Mouse (Mus musculus) testis, adult 2 months (tissue): Measurements from ENCODE around the gene Wdr20rt. TPM values are rescaled to one million over a fixed set of nuclear protein-coding genes. Genes with fewer than 3 reads are reported as not detected.

Source experiments
- H3K27ac ChIP-seq: fragments of 200-500 bp; 2 replicates; pipeline ENCODE4 v1.5.1; 2012; ENCODE audit warnings: low read depth, low read length; ENCODE audit not compliant: control insufficient read depth, insufficient read depth
- H3K27me3 ChIP-seq: fragments of 200-500 bp; 2 replicates; pipeline ENCODE4 v1.6.1; 2012; ENCODE audit warnings: mild to moderate bottlenecking, low read length, moderate library complexity; ENCODE audit not compliant: control insufficient read depth, insufficient read depth
- H3K36me3 ChIP-seq: fragments of 200-500 bp; 2 replicates; pipeline ENCODE4 v1.6.1; 2012; ENCODE audit warnings: mild to moderate bottlenecking, low read length; ENCODE audit not compliant: control insufficient read depth, insufficient read depth
- H3K4me1 ChIP-seq: fragments of 200-500 bp; 2 replicates; pipeline ENCODE4 v1.6.1; 2012; ENCODE audit warnings: low read length; ENCODE audit not compliant: control insufficient read depth, insufficient read depth
- H3K4me3 ChIP-seq: fragments of 200-500 bp; 2 replicates; pipeline ENCODE4 v1.5.1; 2012; ENCODE audit warnings: low read depth, mild to moderate bottlenecking, low read length, moderate library complexity, mixed read lengths; ENCODE audit not compliant: control insufficient read depth
- CTCF ChIP-seq: fragments of 200-500 bp; IDR thresholded peaks from 2 replicates; pipeline ENCODE4 v1.5.1; 2012; ENCODE audit warnings: low read depth, mild to moderate bottlenecking, inconsistent platforms, low read length, moderate library complexity; ENCODE audit not compliant: control insufficient read depth, insufficient read depth, insufficient replicate concordance
- POLR2A ChIP-seq: fragments of 200-500 bp; IDR thresholded peaks from 2 replicates; pipeline ENCODE4 v1.6.1; 2012; ENCODE audit warnings: low read depth, mild to moderate bottlenecking, inconsistent platforms, low read length, moderate library complexity; ENCODE audit not compliant: control insufficient read depth
- polyA plus RNA-seq: library from polyadenylated mRNA; depleted of rRNA; stranded (reverse); fragments of >200 nt; gene quantifications from 2 replicates; pipeline ENCODE4 v1.2.3, GENCODE M21; 2012; rRNA removed

The Wdr20rt gene
- polyA plus RNA-seq, 1 experiment, result 68.1 TPM

- no peak overlapping the region for H3K4me3 ChIP-seq
- no peaks in the 10 kb centered on the region for H3K27me3 ChIP-seq
- H3K36me3 ChIP-seq, result no peaks in the 10 kb centered on the region
- H3K4me1 ChIP-seq, result no peaks in the 10 kb centered on the region
- TF ChIP-seq CTCF (no peak), POLR2A (no peak)
- H3K27ac ChIP-seq, result 0 out of 2 replicates have a peak overlapping the region, but pooled peaks have one; percentile 13
Measured at GRCm38 (mm10) chr12:65259139-65260111, 34.1 kb downstream of the Wdr20rt start.

DNA sequence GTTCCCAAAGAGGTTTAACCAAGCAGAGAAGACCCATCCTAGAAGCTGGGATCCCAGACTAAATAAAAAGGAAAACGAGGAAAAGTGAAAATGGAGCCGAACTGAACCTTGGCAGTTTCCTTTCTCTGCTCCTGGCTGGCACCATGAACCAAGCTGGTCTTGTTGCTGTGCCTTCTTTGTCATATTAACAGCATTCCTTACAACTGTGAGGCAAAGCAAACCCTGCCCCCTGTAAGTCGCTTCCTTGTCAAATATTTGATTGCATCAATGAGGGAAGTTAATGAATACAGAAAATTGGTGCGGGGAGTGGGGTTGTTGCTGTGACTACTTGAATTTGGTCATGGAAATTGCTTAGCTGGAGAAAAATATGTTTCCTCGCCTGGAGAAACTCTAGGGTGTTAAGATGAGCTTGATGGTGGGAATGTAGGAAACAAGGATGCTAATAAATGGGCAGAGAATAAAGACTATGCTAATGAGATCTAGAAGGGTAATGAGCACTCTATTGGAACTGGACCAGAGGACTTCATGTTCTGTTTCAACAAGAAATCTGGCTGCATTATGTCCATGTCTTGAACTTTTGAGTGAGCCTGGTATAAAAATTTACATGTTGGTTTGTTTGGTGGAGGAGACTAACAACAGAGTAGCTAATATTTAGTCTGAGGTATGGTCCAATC is 43.1 kb downstream of the Wdr20rt start:
- no peaks in the 10 kb centered on the region for H3K4me1 ChIP-seq

DNA sequence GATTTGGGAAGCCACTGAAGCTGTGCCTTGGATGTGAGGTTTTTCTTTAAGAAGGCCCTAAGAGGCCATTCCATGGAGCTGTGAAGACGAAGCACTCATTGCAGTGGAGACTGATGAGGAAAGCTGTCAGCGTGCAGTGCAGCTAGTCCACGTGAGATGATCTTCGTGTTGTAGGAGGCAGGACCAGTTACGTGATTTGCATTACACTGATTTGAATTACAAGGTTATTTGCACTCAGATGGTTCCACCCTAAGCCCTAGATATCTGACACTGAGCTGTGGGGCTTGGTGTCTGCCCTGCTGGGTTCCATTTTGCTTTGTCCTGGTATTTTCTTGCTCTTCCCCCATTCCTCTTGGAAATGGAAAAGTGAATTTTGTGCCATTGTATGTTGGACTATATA is 44.1 kb downstream of the Wdr20rt start:
- H3K4me1 ChIP-seq, result no peaks in the 10 kb centered on the region

More for the DNA sequence above, 43.1 kb downstream of the Wdr20rt start:
- TF ChIP-seq POLR2A (no peak), CTCF (no peak)
- Histone ChIP-seq H3K27ac (no peak overlapping the region), H3K4me3 (no peak overlapping the region), H3K36me3 (no peaks in the 10 kb centered on the region), H3K27me3 (no peaks in the 10 kb centered on the region)

GRCm38 (mm10) chr12:65273807-65274206 is 48.5 kb downstream of the Wdr20rt start:
- TF ChIP-seq CTCF (no peak), POLR2A (no peak)
- no peak overlapping the region for H3K4me3 ChIP-seq
- no peak overlapping the region for H3K27ac ChIP-seq
- no peaks in the 10 kb centered on the region for H3K36me3 ChIP-seq
- H3K4me1 ChIP-seq, result no peaks in the 10 kb centered on the region
- no peaks in the 10 kb centered on the region for H3K27me3 ChIP-seq

More for the DNA sequence above, 44.1 kb downstream of the Wdr20rt start:
- no peaks in the 10 kb centered on the region for H3K27me3 ChIP-seq
- no peaks in the 10 kb centered on the region for H3K36me3 ChIP-seq
- TF ChIP-seq POLR2A (no peak), CTCF (no peak)
- no peak overlapping the region for H3K27ac ChIP-seq
- H3K4me3 ChIP-seq, result no peak overlapping the region

Other genes starting within 250 kb of the Wdr20rt start
- 4.7 and 5.2 TPM in 2 replicates for gene Prpf39, start 189.2 kb upstream of the Wdr20rt start, polyA plus RNA-seq
- gene Fkbp3, start 151.5 kb upstream of the Wdr20rt start, polyA plus RNA-seq, result 29.9 and 32.7 TPM in 2 replicates
- gene Fancm, start 149.9 kb upstream of the Wdr20rt start, polyA plus RNA-seq, result 1.6 and 1.9 TPM in 2 replicates
- 1.1 and 2.1 TPM in 2 replicates for gene Mis18bp1, start 52.9 kb upstream of the Wdr20rt start, polyA plus RNA-seq